Mouse (Mus musculus): ENCODE measurements at regions not wholly inside any gene's neighbourhood (a gene's known extent, or its start where the extent isn't known, plus 50 kb on each side); places are given as distances from the start of the nearest gene placed in this dataset.

DNA sequence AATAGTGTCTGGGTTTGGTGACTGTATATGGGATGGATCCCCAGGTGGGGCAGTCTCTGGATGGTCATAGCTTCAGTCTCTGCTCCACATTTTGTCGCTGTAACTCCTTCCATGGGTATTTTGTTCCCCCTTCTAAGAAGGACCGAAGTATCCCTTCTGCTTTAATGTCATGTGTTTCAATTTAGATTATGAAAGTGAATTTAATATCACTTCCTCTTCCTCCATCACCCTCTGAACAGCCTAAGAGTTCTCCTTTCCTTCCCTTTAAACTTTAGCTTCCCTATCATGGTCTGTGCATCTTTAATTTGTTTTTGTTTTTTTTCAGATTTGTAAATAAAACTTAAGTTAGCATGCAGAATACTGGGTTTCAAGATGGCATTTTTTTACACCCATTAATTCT is 211.0 kb upstream of the Phyhipl start:
- no peak overlapping the region for H3K4me3 ChIP-seq (ENCODE audit: low read length)
- H3K4me2 ChIP-seq (ENCODE audit: low read depth, low read length) = no peak overlapping the region
- no peaks in the 10 kb centered on the region for H3K4me1 ChIP-seq (ENCODE audit: insufficient read depth, low read length)
- no peak overlapping the region for H3K27ac ChIP-seq
- no peaks in the 10 kb centered on the region for H3K36me3 ChIP-seq (ENCODE audit: insufficient read depth, low read length)
- H3K9me3 ChIP-seq (ENCODE audit: low read length) = no peaks in the 10 kb centered on the region
- no peak for DNase-seq (ENCODE audit: low spot score)
- H3K9ac ChIP-seq (replicated peaks; ENCODE audit: low read length) = no peak overlapping the region
- TF ChIP-seq CTCF (IDR thresholded peaks at IDR 0.05; ENCODE audit: low read depth) = no peak
- no peak for ATAC-seq
- H3K27me3 ChIP-seq (ENCODE audit: insufficient read depth, low read length) = no peaks in the 10 kb centered on the region
- whole genome bisulfite sequencing = 85% methylated on average over 2 of the region's 2 CpGs

DNA sequence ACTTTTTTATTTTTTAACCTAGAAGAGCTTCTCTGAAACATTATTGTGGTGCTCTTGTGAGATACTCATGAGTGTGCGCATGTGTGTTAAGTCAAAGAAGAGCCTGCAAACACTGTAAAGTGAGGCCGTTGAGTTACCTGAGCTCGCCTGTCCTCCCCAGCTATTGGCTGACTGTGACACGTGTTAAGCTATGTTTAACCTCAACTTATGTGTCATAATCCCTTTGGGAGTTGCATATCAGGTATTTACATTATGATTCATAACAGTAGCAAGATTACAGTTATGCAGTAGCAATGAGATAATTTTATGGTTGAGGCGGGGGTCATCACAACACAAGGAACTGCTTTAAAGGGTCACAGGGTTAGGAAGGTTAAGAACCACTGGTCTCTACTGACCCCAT is 208.9 kb upstream of the Phyhipl start:
- Histone ChIP-seq H3K4me3 (ENCODE audit: low read length) (no peak overlapping the region), H3K27me3 (ENCODE audit: insufficient read depth, low read length) (no peaks in the 10 kb centered on the region), H3K4me2 (ENCODE audit: low read depth, low read length) (no peak overlapping the region), H3K36me3 (ENCODE audit: insufficient read depth, low read length) (no peaks in the 10 kb centered on the region), H3K27ac (no peak overlapping the region), H3K4me1 (ENCODE audit: insufficient read depth, low read length) (no peaks in the 10 kb centered on the region), H3K9me3 (ENCODE audit: low read length) (no peaks in the 10 kb centered on the region), H3K9ac (replicated peaks; ENCODE audit: low read length) (no peak overlapping the region)
- TF ChIP-seq CTCF (IDR thresholded peaks at IDR 0.05; ENCODE audit: low read depth) = no peak
- DNase-seq (ENCODE audit: low spot score) (no peak), ATAC-seq (no peak)
- 95% methylated on average over 5 of the region's 5 CpGs for WGBS

DNA sequence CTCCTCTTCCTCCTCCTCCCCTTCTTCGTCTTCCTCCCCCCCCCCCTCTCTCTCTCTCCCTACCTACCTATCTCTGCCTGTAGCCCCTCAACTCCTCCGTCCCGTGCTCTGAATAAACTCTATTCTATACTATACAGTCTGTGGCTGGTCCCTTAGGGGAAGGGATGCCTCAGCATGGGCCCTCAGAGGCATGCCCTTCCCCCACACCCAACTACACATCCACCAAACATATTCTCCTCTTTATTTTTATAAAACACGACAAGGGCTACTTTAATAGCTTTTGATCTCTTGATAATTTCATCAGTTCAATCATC is 206.2 kb upstream of the Phyhipl start:
- Histone ChIP-seq H3K36me3 (ENCODE audit: insufficient read depth, low read length) (no peaks in the 10 kb centered on the region), H3K4me2 (ENCODE audit: low read depth, low read length) (no peak overlapping the region), H3K9me3 (ENCODE audit: low read length) (no peaks in the 10 kb centered on the region), H3K9ac (replicated peaks; ENCODE audit: low read length) (no peak overlapping the region), H3K4me3 (ENCODE audit: low read length) (no peak overlapping the region), H3K4me1 (ENCODE audit: insufficient read depth, low read length) (no peaks in the 10 kb centered on the region), H3K27me3 (ENCODE audit: insufficient read depth, low read length) (no peaks in the 10 kb centered on the region), H3K27ac (peak overlapping the region; percentile 36; the same call in 1 of the 2 replicates)
- 53% methylated on average over 4 of the region's 4 CpGs for WGBS
- no peak for DNase-seq (ENCODE audit: low spot score)
- ATAC-seq = 0 out of 2 replicates have a peak, but pooled peaks have one; percentile 21
- no peak for TF ChIP-seq CTCF (IDR thresholded peaks at IDR 0.05; ENCODE audit: low read depth)

DNA sequence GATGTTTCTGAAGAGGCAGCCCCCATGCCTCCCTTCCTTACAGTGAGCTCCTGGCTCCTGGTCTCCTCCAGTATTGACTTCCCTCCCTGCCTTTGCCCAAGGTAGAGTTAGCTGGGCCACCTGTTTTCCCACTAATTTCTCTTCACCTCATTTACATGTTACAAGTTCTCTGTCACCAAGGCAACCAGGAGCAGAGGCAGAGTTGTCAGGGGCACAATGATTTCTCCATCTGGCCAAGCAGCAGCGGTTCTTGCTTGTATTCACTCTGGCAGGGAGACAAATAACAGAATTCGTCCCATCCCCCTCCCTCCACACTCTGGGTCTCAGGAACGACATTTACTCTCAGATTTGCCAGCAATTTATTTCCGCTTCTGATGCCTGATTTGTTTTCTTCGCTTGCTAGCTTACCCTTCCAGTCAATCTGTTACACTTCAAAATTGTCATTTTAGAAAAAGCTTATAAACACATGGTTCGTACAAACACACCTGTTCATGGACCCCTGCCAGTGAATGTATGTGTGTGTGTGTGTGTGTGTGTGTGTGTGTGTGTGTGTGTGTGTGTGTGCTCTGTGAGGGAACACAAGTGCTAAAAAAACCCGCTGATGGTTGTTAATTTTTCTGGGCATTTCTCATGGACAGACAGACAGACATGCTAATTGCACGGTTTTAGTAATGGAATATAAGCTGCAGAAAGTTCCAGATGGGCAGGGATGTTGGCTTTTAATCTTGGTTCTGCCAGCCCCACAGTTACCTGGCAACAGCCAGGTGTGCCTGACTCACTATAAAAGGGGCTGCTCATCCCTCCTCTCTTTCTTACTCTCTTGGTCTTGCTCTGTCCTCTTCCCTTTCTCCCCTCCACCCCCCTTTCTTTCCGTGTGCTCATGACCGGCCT is 205.6 kb upstream of the Phyhipl start:
- no peak overlapping the region for H3K9ac ChIP-seq (replicated peaks; ENCODE audit: low read length)
- peak; percentile 81 for ATAC-seq
- no peak overlapping the region for H3K4me3 ChIP-seq (ENCODE audit: low read length)
- peak; percentile 85 for DNase-seq (ENCODE audit: low spot score)
- 23% methylated on average over 10 of the region's 10 CpGs for WGBS
- H3K36me3 ChIP-seq (ENCODE audit: insufficient read depth, low read length) = no peaks in the 10 kb centered on the region
- no peaks in the 10 kb centered on the region for H3K27me3 ChIP-seq (ENCODE audit: insufficient read depth, low read length)
- peak overlapping the region; percentile 51 for H3K27ac ChIP-seq
- no peak for TF ChIP-seq CTCF (IDR thresholded peaks at IDR 0.05; ENCODE audit: low read depth)
- no peaks in the 10 kb centered on the region for H3K4me1 ChIP-seq (ENCODE audit: insufficient read depth, low read length)
- H3K4me2 ChIP-seq (ENCODE audit: low read depth, low read length) = peak overlapping the region; percentile 30
- H3K9me3 ChIP-seq (ENCODE audit: low read length) = no peaks in the 10 kb centered on the region

DNA sequence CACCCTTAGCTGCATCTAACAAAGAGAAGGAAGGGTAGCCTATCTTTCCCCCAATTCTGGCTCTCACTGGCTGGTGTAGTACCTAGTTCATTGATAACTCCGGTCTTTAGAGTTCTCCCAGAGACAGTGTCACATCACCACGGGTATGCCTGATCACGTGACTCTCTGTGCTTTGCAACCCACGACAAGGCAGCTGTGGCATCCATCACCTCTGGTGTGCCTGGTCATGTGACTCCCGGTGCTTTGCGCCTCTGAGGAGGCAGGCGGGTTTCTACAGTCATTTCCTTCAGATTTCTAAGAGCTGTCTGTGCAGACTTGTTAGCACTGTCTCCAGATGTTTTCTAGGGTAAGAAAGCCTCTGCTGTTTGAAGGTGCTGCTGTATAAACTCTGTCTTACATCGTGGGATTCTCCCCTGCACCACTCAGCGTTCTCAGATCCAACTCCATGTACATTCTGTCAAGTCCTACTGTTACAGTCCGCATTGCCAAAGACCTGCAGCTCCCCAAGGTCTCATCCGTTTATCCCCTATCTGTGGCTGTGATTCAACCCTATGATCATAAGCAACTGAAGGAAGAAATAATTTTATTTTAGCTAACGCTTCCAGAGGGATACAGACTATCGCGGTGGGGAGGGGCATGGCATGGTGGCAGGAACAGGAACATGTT is 201.5 kb upstream of the Phyhipl start:
- whole genome bisulfite sequencing = 70% methylated on average over 14 of the region's 14 CpGs
- DNase-seq (ENCODE audit: low spot score) = no peak

DNA sequence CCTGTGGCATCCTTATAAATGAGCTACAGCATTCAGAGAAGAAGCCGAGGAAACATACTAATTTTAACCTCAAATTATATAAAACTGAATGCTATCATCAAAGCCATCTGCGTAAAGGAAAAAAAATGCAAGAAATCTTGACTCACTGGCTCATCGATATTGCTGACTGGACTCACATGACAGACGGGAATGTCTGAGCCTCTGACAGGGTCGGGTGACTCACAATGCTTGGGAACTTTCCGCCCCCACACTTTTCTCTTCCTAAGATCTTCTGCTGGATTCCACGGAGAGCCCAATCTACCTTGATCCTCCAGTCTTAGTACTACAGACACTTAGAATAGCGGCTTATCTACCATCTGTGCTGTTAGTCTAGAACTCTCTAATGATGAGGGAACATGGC is 200.2 kb upstream of the Phyhipl start:
- no peak for DNase-seq (ENCODE audit: low spot score)
- TF ChIP-seq CTCF (IDR thresholded peaks at IDR 0.05; ENCODE audit: low read depth) = no peak
- no peaks in the 10 kb centered on the region for H3K9me3 ChIP-seq (ENCODE audit: low read length)
- H3K4me1 ChIP-seq (ENCODE audit: insufficient read depth, low read length) = no peaks in the 10 kb centered on the region
- no peak overlapping the region for H3K27ac ChIP-seq
- H3K4me3 ChIP-seq (ENCODE audit: low read length) = no peak overlapping the region
- no peaks in the 10 kb centered on the region for H3K36me3 ChIP-seq (ENCODE audit: insufficient read depth, low read length)
- H3K27me3 ChIP-seq (ENCODE audit: insufficient read depth, low read length) = no peaks in the 10 kb centered on the region
- H3K9ac ChIP-seq (replicated peaks; ENCODE audit: low read length) = no peak overlapping the region
- H3K4me2 ChIP-seq (ENCODE audit: low read depth, low read length) = no peak overlapping the region
- no peak for ATAC-seq
- WGBS = 87% methylated on average over 8 of the region's 8 CpGs

More for the DNA sequence above, 201.5 kb upstream of the Phyhipl start:
- ATAC-seq = no peak
- no peaks in the 10 kb centered on the region for H3K9me3 ChIP-seq (ENCODE audit: low read length)
- no peaks in the 10 kb centered on the region for H3K4me1 ChIP-seq (ENCODE audit: insufficient read depth, low read length)
- H3K27ac ChIP-seq = no peak overlapping the region
- no peak overlapping the region for H3K4me3 ChIP-seq (ENCODE audit: low read length)
- H3K9ac ChIP-seq (replicated peaks; ENCODE audit: low read length) = no peak overlapping the region
- no peak overlapping the region for H3K4me2 ChIP-seq (ENCODE audit: low read depth, low read length)
- no peaks in the 10 kb centered on the region for H3K27me3 ChIP-seq (ENCODE audit: insufficient read depth, low read length)
- no peak for TF ChIP-seq CTCF (IDR thresholded peaks at IDR 0.05; ENCODE audit: low read depth)
- no peaks in the 10 kb centered on the region for H3K36me3 ChIP-seq (ENCODE audit: insufficient read depth, low read length)

DNA sequence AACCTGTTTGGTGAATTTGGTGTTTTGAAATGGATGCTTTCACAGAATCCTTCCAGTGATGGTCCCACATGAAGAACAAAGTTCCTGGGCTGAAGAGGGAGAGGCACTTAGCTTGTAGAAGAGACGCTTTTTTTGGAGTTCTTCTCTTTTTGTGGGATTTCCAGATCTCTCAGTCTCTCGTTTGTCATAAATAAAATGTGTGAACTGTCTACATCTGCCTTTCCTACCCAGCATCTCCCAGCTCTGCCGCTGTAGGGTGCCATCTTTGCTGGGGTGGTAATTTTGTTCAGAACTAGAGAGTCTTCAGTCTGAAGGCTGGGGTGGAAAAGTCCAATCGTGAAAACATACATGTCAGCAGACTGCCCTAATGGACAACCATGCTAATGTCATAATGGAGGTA is 197.8 kb upstream of the Phyhipl start:
- no peak overlapping the region for H3K4me2 ChIP-seq (ENCODE audit: low read depth, low read length)
- no peak overlapping the region for H3K27ac ChIP-seq
- H3K36me3 ChIP-seq (ENCODE audit: insufficient read depth, low read length) = no peaks in the 10 kb centered on the region
- H3K4me3 ChIP-seq (ENCODE audit: low read length) = no peak overlapping the region
- DNase-seq (ENCODE audit: low spot score) = no peak
- no peaks in the 10 kb centered on the region for H3K9me3 ChIP-seq (ENCODE audit: low read length)
- H3K4me1 ChIP-seq (ENCODE audit: insufficient read depth, low read length) = no peaks in the 10 kb centered on the region
- no peaks in the 10 kb centered on the region for H3K27me3 ChIP-seq (ENCODE audit: insufficient read depth, low read length)
- no peak for TF ChIP-seq CTCF (IDR thresholded peaks at IDR 0.05; ENCODE audit: low read depth)
- no peak overlapping the region for H3K9ac ChIP-seq (replicated peaks; ENCODE audit: low read length)
- no peak for ATAC-seq
- 90% methylated on average over 4 of the region's 4 CpGs for WGBS

Data from hindbrain, postnatal 0 days (tissue).